Mouse (Mus musculus) stomach, postnatal 0 days (tissue): ENCODE data around the gene Sptbn1. TPM values are rescaled to one million over a fixed set of nuclear protein-coding genes. Genes with fewer than 3 reads are reported as not detected.

Source experiments
- ATAC-seq: fragments of 200-750 bp; cut with Nextera tagmentation; 2 replicates; pipeline ENCODE4 v1.8.0; 2017; ENCODE audit not compliant: low FRiP score, low TSS enrichment
- DNase-seq: peaks from one replicate; pipeline ENCODE4 v3.0.0-alpha.2; 2016; ENCODE audit warnings: low spot score
- H3K27ac ChIP-seq: fragments of 300-500 bp; sonication (generic); replicated peaks from 2 replicates; pipeline ENCODE4 v1.5.1; 2014; ENCODE audit warnings: mild to moderate bottlenecking, control low read depth
- H3K27me3 ChIP-seq: fragments of 300-500 bp; sonication (generic); 2 replicates; pipeline ENCODE4 v1.6.1; 2014; ENCODE audit warnings: low read length; ENCODE audit not compliant: control insufficient read depth, insufficient read depth
- H3K36me3 ChIP-seq: fragments of 300-500 bp; sonication (generic); 2 replicates; pipeline ENCODE4 v1.6.1; 2014; ENCODE audit warnings: low read length, mixed read lengths; ENCODE audit not compliant: control insufficient read depth, insufficient read depth
- H3K4me1 ChIP-seq: fragments of 300-500 bp; sonication (generic); replicated peaks from 2 replicates; pipeline ENCODE4 v1.6.1; 2014; ENCODE audit warnings: antibody characterized with exemption; ENCODE audit not compliant: control insufficient read depth, insufficient read depth
- H3K4me2 ChIP-seq: fragments of 300-500 bp; sonication (generic); replicated peaks from 2 replicates; pipeline ENCODE4 v1.6.1; 2014; ENCODE audit warnings: low read depth, mild to moderate bottlenecking, control low read depth, moderate library complexity
- H3K4me3 ChIP-seq: fragments of 300-500 bp; sonication (generic); 2 replicates; pipeline ENCODE4 v1.5.1; 2014; ENCODE audit warnings: low read depth, low read length, control low read depth
- H3K9ac ChIP-seq: fragments of 300-500 bp; sonication (generic); 2 replicates; pipeline ENCODE4 v1.6.1; 2014; ENCODE audit warnings: mild to moderate bottlenecking, low read length, control low read depth, mixed read lengths
- H3K9me3 ChIP-seq: fragments of 300-500 bp; sonication (generic); 2 replicates; pipeline ENCODE4 v1.6.1; 2016; ENCODE audit warnings: low read length; ENCODE audit not compliant: control insufficient read depth
- CTCF ChIP-seq: IDR thresholded peaks from 2 replicates; pipeline ENCODE4 v1.5.1; 2016; ENCODE audit warnings: antibody characterized with exemption, low read depth, mild to moderate bottlenecking, moderate library complexity
- EP300 ChIP-seq: optimal IDR thresholded peaks from 2 replicates; pipeline ENCODE3; 2016; ENCODE audit warnings: antibody characterized with exemption
- WGBS: fragments of 180-500 bp; shearing (Covaris S2); extraction: QIAGEN DNeasy Blood & Tissue Kit; methylation state at CpG from one replicate; pipeline ENCODE4 v1.1.7; 2014; 5-methylcytosine and 5-hydroxymethylcytosine counted together
- polyA plus RNA-seq: library from polyadenylated mRNA; unstranded; fragments of >200 nt; fragmentation: Nextera tagmentation; extraction: Ambion mirVana; gene quantifications from 2 replicates; pipeline ENCODE4 v1.2.1, GENCODE M21; 2015

The Sptbn1 gene
- polyA plus RNA-seq, 1 experiment from 2014 or later = 57.2 TPM

DNA sequence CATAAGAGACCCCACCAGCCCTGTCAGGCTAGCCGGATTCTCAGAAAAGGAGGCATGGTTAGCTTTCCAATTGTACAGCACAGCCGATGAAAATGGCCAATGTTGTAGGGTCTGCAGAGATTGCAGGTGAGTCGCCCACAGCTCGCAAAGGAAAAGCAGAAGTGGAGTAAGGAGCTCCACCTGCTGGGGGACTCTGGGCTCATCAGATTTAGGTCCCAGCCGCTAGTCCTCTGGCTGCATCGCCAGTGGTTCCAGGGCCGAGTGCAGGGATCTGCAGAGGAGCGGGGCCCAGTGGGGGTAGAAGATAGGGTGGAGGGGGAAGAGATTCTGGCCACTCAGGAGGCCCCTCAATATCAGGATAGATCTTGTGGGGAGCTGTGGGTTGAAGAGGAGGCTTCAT lies 210.7 kb downstream of the Sptbn1 start:
- H3K27me3 ChIP-seq = no peaks in the 10 kb centered on the region
- H3K4me2 ChIP-seq = no peak overlapping the region
- DNase-seq (peak; percentile 35), ATAC-seq (no peak)
- H3K4me1 ChIP-seq = no peaks in the 10 kb centered on the region
- H3K36me3 ChIP-seq = no peaks in the 10 kb centered on the region
- H3K9ac ChIP-seq = no peak overlapping the region
- TF ChIP-seq EP300 (no peak), CTCF (peak; percentile 64)
- 32% methylated on average over 8 of the region's 8 CpGs for WGBS
- no peak overlapping the region for H3K27ac ChIP-seq
- no peaks in the 10 kb centered on the region for H3K9me3 ChIP-seq
- no peak overlapping the region for H3K4me3 ChIP-seq

Other genes starting within 250 kb of the Sptbn1 start
- gene Eml6, start 242.1 kb downstream of the Sptbn1 start, polyA plus RNA-seq = 0.39 and 0.44 TPM in 2 replicates
- gene 4930505A04Rik, start 203.7 kb upstream of the Sptbn1 start, polyA plus RNA-seq = not detected in 2 replicates